Mouse (Mus musculus): ENCODE measurements around the gene Hist2h3c1.
A peak's percentile ranks its signal among the peaks of the same experiment; 100 is the strongest.
"Not testable (repeated sequence)": the region's sequence is repeated elsewhere in the genome, so short reads cannot be mapped to it uniquely, and the experiment has no call there.

Gene Hist2h3c1

GRCm38 (mm10) chr3:96260220-96260619 lies 13.7 kb downstream of the Hist2h3c1 start:
- DNase-seq, result no peak

GRCm38 (mm10) chr3:96261623-96262022 lies 15.1 kb downstream of the Hist2h3c1 start:
- no peak for DNase-seq

- DNase-seq, result peak; percentile 86
These were observed 15.9 kb downstream of the Hist2h3c1 start for GRCm38 (mm10) chr3:96262216-96262875.

- peak; percentile 99 for DNase-seq
These were observed 16.6 kb downstream of the Hist2h3c1 start, which contains the start of gene Hist2h4 for GRCm38 (mm10) chr3:96262979-96263550. Hist2h4 (minus strand) TSS chr3:96263311.

GRCm38 (mm10) chr3:96263558-96264403 lies 17.3 kb downstream of the Hist2h3c1 start:
- DNase-seq, result no peak

GRCm38 (mm10) chr3:96264404-96264949 lies 18.0 kb downstream of the Hist2h3c1 start:
- DNase-seq, result no peak

- no peak for DNase-seq
These were observed 19.7 kb downstream of the Hist2h3c1 start for GRCm38 (mm10) chr3:96266132-96266710.

GRCm38 (mm10) chr3:96267541-96267940 lies 21.1 kb downstream of the Hist2h3c1 start:
- DNase-seq, result no peak

- DNase-seq, result peak; percentile 87
These were observed 21.7 kb downstream of the Hist2h3c1 start, which contains the start of gene Hist2h3b for GRCm38 (mm10) chr3:96268051-96268775. Hist2h3b (plus strand) TSS chr3:96268654.

- not testable (repeated sequence) for DNase-seq
These were observed 22.4 kb downstream of the Hist2h3c1 start for GRCm38 (mm10) chr3:96268776-96269378.

- DNase-seq, result peak; percentile 98
These were observed 23.3 kb downstream of the Hist2h3c1 start, which contains the start of gene Hist2h2bb for GRCm38 (mm10) chr3:96269511-96270474. Hist2h2bb (plus strand) TSS chr3:96269752.

GRCm38 (mm10) chr3:96273591-96274465 lies 27.3 kb downstream of the Hist2h3c1 start:
- DNase-seq, result no peak

GRCm38 (mm10) chr3:96277428-96277799 lies 30.9 kb downstream of the Hist2h3c1 start:
- no peak for DNase-seq

GRCm38 (mm10) chr3:96277800-96278624 lies 31.5 kb downstream of the Hist2h3c1 start:
- DNase-seq, result peak; percentile 88

GRCm38 (mm10) chr3:96280660-96281059 lies 34.2 kb downstream of the Hist2h3c1 start:
- no peak for DNase-seq

GRCm38 (mm10) chr3:96284457-96284856 lies 38.0 kb downstream of the Hist2h3c1 start:
- DNase-seq, result peak; percentile 41

- DNase-seq, result not testable (repeated sequence)
These were observed 40.8 kb downstream of the Hist2h3c1 start for GRCm38 (mm10) chr3:96287334-96287733.

GRCm38 (mm10) chr3:96289201-96289600 lies 42.7 kb downstream of the Hist2h3c1 start:
- no peak for DNase-seq

Data from kidney, adult 9 months (tissue).